Mouse (Mus musculus) olfactory bulb, adult 2 months (tissue): ENCODE measurements at regions not wholly inside any gene's neighbourhood (a gene's known extent, or its start where the extent isn't known, plus 50 kb on each side); places are given as distances from the start of the nearest gene placed in this dataset.

ENCODE experiments used
- H3K27ac ChIP-seq: fragments of 200-500 bp; 2 replicates; pipeline ENCODE4 v1.5.1; 2012; ENCODE audit warnings: low read depth, low read length; ENCODE audit not compliant: insufficient read depth
- H3K4me1 ChIP-seq: fragments of 200-500 bp; 2 replicates; pipeline ENCODE4 v1.6.1; 2012; ENCODE audit warnings: low read length; ENCODE audit not compliant: control insufficient read depth, insufficient read depth
- H3K4me3 ChIP-seq: fragments of 200-500 bp; 2 replicates; pipeline ENCODE4 v1.5.1; 2012; ENCODE audit warnings: mild to moderate bottlenecking, low read depth, low read length, moderate library complexity; ENCODE audit not compliant: insufficient read depth
- CTCF ChIP-seq: fragments of 200-500 bp; IDR thresholded peaks from 2 replicates; pipeline ENCODE4 v1.5.1; 2012; ENCODE audit warnings: low read depth, mild to moderate bottlenecking, low read length, moderate library complexity; ENCODE audit not compliant: insufficient read depth
- POLR2A ChIP-seq: fragments of 200-500 bp; IDR thresholded peaks from 2 replicates; pipeline ENCODE4 v1.6.1; 2012; ENCODE audit warnings: mild to moderate bottlenecking, low read depth, low read length, moderate library complexity; ENCODE audit not compliant: insufficient read depth
- WGBS: fragments of 180-500 bp; shearing (Covaris S2); methylation state at CpG from one replicate; pipeline ENCODE4 v1.1.7; 2018; 5-methylcytosine and 5-hydroxymethylcytosine counted together

DNA sequence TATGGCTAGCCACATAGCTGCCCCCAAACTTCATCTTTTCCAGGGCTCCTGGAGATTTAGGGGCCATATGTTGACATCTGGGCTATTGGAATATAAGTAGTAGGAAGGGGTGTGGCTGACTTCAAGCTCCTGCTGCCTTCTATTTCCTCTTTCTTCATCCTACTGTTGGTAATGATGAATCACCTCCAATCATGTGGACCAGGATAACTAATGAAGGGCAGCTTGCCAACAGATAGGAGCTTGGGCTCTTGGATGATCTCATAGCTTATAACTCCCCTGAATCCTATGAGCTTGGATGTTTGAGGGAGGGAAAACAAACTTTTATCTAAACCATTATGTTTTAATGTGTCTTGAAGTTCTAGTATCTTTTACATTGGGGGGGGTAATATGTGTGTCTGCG, 92.2 kb upstream of the Tsc22d2 start:
- WGBS = 92% methylated on average over 1 of the region's 1 CpGs
- Histone ChIP-seq H3K4me1 (no peaks in the 10 kb centered on the region), H3K27ac (no peak overlapping the region), H3K4me3 (no peak overlapping the region)
- no peak for TF ChIP-seq POLR2A

DNA sequence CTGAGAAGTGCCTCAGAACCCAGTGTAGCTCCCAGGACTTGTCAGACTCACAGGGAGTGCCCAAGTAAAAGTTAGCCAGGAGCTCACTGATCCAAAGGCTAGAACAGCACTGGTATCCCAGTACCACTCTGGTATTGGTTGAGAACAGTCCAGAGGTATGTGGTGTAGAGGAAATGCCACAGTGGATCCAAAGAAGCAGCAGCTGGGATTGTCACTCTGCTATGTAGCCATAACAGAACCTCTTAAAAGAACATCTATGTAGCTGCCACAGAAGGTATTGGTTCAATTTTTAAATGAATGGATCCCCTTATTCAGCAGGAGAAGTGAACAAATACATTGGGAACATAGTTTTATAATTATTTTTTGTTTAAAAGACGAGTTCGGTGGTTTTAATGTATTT, 86.8 kb upstream of the Tsc22d2 start:
- TF ChIP-seq CTCF (no peak), POLR2A (no peak)
- Histone ChIP-seq H3K4me1 (no peaks in the 10 kb centered on the region), H3K27ac (no peak overlapping the region), H3K4me3 (no peak overlapping the region)
- WGBS = 86% methylated on average over 2 of the region's 2 CpGs

DNA sequence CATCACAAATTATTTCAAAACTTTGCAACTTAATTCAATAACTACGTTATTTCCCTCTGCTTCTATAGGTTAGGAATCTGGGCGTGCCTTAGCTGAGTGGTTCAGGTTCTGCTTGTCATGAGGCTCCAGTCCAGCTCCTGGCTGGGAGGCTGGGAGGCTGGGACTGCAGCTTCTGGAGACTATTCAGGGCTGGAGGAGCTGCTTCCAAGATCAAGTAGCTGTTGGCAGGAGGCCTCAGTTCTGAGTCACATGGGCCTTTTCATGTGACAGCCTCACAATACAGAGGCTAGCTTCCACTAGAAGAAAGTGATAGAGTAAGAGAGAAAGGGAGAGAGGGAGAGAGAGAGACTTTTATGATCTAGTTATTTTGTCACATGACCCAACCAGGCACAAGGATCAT, 84.3 kb upstream of the Tsc22d2 start:
- WGBS = 74% methylated on average over 2 of the region's 2 CpGs

GRCm38 (mm10) chr3:58333997-58334396, 80.5 kb upstream of the Tsc22d2 start:
- Histone ChIP-seq H3K27ac (no peak overlapping the region), H3K4me3 (no peak overlapping the region), H3K4me1 (peaks cover 2% of the 10 kb centered on the region; the same call in 1 of the 2 replicates)
- 78% methylated on average over 7 of the region's 7 CpGs for WGBS
- TF ChIP-seq CTCF (no peak), POLR2A (no peak)

More for the DNA sequence above, 84.3 kb upstream of the Tsc22d2 start:
- H3K4me3 ChIP-seq = no peak overlapping the region
- TF ChIP-seq CTCF (no peak), POLR2A (no peak)
- peaks cover 2% of the 10 kb centered on the region; the same call in 1 of the 2 replicates for H3K4me1 ChIP-seq
- no peak overlapping the region for H3K27ac ChIP-seq

DNA sequence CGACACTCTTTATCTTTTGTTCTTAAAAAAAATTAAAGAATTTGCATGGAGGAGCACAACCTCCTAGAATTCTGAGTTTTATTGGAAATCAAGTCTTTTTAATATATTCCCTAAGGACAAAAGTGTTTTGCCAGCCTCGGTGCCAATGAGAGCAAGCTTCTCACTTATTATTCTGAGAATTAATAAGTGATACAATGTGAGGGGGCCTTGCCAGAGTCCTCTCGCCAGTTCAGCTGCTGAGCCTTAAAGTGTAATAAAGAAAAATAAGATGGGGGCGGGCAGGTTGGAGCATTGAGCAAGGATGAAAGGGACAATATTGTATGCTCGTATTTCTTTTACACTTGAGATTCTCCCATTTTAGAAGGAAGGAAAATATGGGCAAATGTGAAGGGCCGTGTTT, 79.2 kb upstream of the Tsc22d2 start:
- WGBS = 67% methylated on average over 6 of the region's 6 CpGs
- no peak overlapping the region for H3K4me3 ChIP-seq
- peaks cover 2% of the 10 kb centered on the region; the same call in 1 of the 2 replicates for H3K4me1 ChIP-seq
- no peak overlapping the region for H3K27ac ChIP-seq
- TF ChIP-seq POLR2A (no peak), CTCF (no peak)

DNA sequence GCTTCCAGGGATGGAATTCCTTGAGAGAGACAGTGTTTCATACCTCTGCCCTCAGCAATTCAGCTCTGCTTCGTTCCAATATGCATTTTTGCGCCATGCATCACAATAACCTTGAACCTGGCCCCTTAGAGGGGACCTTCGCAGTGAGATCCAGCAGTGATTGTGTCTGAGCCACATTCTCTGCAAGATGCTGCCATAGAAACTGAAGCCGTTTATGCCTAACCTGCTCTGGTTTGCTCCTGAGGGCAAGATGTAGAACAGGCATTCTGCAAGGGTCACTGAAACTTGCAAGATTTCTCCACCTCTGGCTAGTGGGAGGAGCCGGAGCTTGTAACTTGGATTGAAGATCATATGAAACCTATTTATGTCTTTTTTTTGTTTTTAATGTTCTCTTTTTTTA, 78.4 kb upstream of the Tsc22d2 start:
- TF ChIP-seq CTCF = no peak
- no peak for TF ChIP-seq POLR2A
- Histone ChIP-seq H3K4me3 (no peak overlapping the region), H3K4me1 (peaks cover 2% of the 10 kb centered on the region; the same call in 1 of the 2 replicates), H3K27ac (no peak overlapping the region)
- 79% methylated on average over 5 of the region's 5 CpGs for WGBS

DNA sequence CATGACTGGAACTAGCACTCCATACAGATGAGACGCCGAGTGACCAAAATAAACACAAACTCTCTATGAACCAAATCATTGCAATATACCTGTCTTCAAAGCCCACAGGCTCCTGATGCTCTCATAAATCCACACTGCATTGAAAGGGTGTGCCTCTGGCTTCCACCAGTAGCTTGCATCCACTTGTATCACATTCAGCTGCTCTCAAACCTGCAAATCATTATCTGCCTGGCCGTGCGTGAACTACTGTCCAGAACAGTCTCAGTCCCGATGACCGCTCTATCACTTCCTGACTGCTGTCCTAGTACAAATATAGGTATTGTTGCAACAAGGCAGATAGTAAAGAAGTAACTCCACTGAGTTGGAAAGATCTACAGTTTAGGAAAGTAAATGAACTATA, 77.9 kb upstream of the Tsc22d2 start:
- Histone ChIP-seq H3K4me3 (no peak overlapping the region), H3K27ac (no peak overlapping the region), H3K4me1 (peaks cover 2% of the 10 kb centered on the region; the same call in 1 of the 2 replicates)
- WGBS = 95% methylated on average over 6 of the region's 6 CpGs
- TF ChIP-seq POLR2A (no peak), CTCF (no peak)

GRCm38 (mm10) chr3:58338976-58339375, 75.5 kb upstream of the Tsc22d2 start:
- Histone ChIP-seq H3K27ac (no peak overlapping the region), H3K4me1 (peaks cover 2% of the 10 kb centered on the region; the same call in 1 of the 2 replicates), H3K4me3 (no peak overlapping the region)
- TF ChIP-seq CTCF = no peak
- no peak for TF ChIP-seq POLR2A
- 65% methylated on average over 7 of the region's 7 CpGs for WGBS

DNA sequence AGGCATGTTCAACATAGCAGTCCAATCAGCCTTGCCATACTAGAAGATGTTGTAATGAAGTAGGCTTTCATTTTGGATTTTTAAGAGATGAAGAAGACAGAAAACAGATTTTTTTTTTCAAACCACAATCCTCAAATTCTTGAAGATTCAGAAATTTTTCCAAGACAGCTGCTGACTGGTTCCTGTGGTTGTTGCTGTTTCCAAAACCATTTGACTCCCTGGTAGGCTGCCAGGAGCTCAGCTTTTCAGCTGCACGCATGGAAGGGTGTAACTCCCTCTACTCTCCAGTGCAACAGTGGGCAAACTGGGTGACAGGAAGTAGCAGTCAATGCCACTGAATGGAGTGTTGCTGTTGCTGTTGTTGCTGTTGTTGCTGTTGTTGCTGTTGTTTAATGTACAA, 72.4 kb upstream of the Tsc22d2 start:
- Histone ChIP-seq H3K27ac (no peak overlapping the region), H3K4me1 (no peaks in the 10 kb centered on the region), H3K4me3 (no peak overlapping the region)
- WGBS = 49% methylated on average over 1 of the region's 1 CpGs
- TF ChIP-seq CTCF (no peak), POLR2A (no peak)

GRCm38 (mm10) chr3:58362563-58362962, 52.0 kb upstream of the Tsc22d2 start:
- 85% methylated on average over 4 of the region's 4 CpGs for WGBS
- no peaks in the 10 kb centered on the region for H3K4me1 ChIP-seq
- TF ChIP-seq CTCF (no peak), POLR2A (no peak)
- H3K27ac ChIP-seq = no peak overlapping the region
- H3K4me3 ChIP-seq = no peak overlapping the region
